Mouse (Mus musculus) limb, embryonic 13.5 days (tissue): ENCODE measurements around the gene Them4. TPM values are rescaled to one million over a fixed set of nuclear protein-coding genes. Genes with fewer than 3 reads are reported as not detected.

Source experiments
- ATAC-seq: fragments of 200-750 bp; cut with Nextera tagmentation; 2 replicates; pipeline ENCODE4 v1.8.0; 2017; ENCODE audit warnings: low read depth, moderate number of reproducible peaks, moderate TSS enrichment; ENCODE audit not compliant: low FRiP score
- H3K27ac ChIP-seq: fragments of 300-500 bp; sonication (generic); 2 replicates; pipeline ENCODE4 v1.5.1; 2015; ENCODE audit warnings: inconsistent platforms, mild to moderate bottlenecking, moderate library complexity
- H3K27me3 ChIP-seq: fragments of 300-500 bp; sonication (generic); 2 replicates; pipeline ENCODE4 v1.6.1; 2015; ENCODE audit warnings: mild to moderate bottlenecking, inconsistent platforms
- H3K36me3 ChIP-seq: fragments of 300-500 bp; sonication (generic); 2 replicates; pipeline ENCODE4 v1.6.1; 2015; ENCODE audit warnings: inconsistent platforms, mild to moderate bottlenecking, moderate library complexity
- H3K4me1 ChIP-seq: fragments of 300-500 bp; sonication (generic); 2 replicates; pipeline ENCODE4 v1.6.1; 2015; ENCODE audit warnings: inconsistent platforms
- H3K4me2 ChIP-seq: fragments of 300-500 bp; sonication (generic); replicated peaks from 2 replicates; pipeline ENCODE4 v1.6.1; 2015; ENCODE audit warnings: inconsistent platforms, mild to moderate bottlenecking, moderate library complexity
- H3K4me3 ChIP-seq: fragments of 300-500 bp; sonication (generic); 2 replicates; pipeline ENCODE4 v1.5.1; 2015; ENCODE audit warnings: moderate library complexity, mild to moderate bottlenecking, inconsistent platforms
- H3K9ac ChIP-seq: fragments of 300-500 bp; sonication (generic); 2 replicates; pipeline ENCODE4 v1.6.1; 2015; ENCODE audit warnings: mild to moderate bottlenecking, inconsistent platforms
- H3K9me3 ChIP-seq: fragments of 300-500 bp; sonication (generic); 2 replicates; pipeline ENCODE4 v1.6.1; 2016; ENCODE audit warnings: inconsistent platforms
- WGBS: fragments of 180-500 bp; shearing (Covaris S2); methylation state at CpG from one replicate; pipeline ENCODE4 v1.1.7; 2015; 5-methylcytosine and 5-hydroxymethylcytosine counted together
- polyA plus RNA-seq: library from polyadenylated mRNA; unstranded; fragments of >200 nt; fragmentation: Nextera tagmentation; extraction: Ambion mirVana; gene quantifications from 2 replicates; pipeline ENCODE4 v1.2.1, GENCODE M21; 2015

Them4 gene
- polyA plus RNA-seq, 1 experiment from 2014 or later, result 11.2 TPM

DNA sequence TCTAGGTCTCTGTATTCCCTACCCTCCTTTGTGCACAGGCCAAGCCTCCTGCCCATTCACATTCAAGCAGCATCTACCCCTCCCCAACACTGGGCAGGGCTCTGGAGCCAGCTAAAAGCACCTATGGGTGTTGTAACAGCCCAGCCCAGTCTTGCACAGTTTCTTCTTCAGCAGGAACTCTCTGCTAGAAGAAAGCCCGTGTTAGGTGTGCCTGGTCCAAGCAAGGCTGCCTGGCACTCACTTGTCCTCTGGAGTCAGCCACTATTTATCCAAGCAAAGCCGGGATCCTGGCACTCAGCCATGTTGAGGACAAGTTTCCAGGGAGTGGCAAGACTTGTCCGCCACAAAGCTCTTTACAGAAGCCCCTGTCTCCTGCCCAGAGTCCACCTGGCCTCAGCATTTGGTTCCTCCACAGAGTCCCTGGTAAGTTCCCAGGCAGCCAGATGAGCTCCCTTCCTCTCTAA is 32.1 kb downstream of the Them4 start, which contains the start of gene Them5:
Gene Them5 (plus strand): TSS at position 141 of the 464 bp plus-strand sequence.
- H3K36me3 ChIP-seq, result no peaks in the 10 kb centered on the region
- H3K4me3 ChIP-seq, result no peak within 1 kb of the TSS
- ATAC-seq, result no peak
- WGBS, result 47% methylated on average over 3 of the region's 3 CpGs
- H3K9ac ChIP-seq, result no peak within 1 kb of the TSS
- no peaks in the 10 kb centered on the region for H3K27me3 ChIP-seq
- no peak within 1 kb of the TSS for H3K27ac ChIP-seq
- H3K4me2 ChIP-seq, result no peak within 1 kb of the TSS
- no peaks in the 10 kb centered on the region for H3K4me1 ChIP-seq
- H3K9me3 ChIP-seq, result no peaks in the 10 kb centered on the region

DNA sequence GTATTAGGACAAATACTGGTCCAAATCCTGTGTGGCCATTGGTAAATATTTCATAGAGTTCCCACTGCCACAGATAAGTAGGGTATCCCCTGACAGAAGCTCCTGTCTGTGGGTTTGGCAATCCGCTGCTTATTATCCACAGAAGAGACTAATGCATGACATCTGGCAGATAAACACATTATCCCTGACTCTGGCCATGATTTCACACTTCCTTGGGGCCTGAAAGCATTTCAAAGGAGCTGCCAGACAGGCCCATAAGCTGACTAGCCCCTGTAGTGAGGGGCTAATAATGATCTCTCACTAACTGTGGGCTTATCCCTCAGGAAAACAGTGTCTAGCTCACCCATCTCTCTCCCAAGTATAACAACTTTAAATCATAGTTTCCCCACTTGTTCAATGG is 32.7 kb downstream of the Them4 start:
- WGBS, result 50% methylated on average over 1 of the region's 1 CpGs
- no peaks in the 10 kb centered on the region for H3K27me3 ChIP-seq
- H3K4me3 ChIP-seq, result no peak overlapping the region

DNA sequence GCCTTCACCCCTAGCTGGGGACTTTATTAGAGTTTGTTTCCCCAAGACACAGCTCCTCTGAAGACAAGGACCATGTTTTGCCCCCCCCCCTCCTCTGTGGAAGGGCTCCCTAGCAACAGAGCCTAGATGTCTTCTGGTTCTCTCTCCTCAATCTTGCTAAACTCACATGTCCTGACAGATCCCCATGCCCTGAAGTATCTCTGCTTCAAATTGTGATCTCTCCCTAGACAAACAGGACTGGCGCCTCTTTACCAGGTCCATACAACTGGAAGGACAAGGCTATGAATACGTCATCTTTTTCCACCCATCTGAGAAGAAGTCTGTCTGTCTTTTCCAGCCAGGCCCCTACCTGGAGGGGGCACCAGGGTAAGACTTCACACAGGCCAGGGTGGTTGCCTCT is 34.3 kb downstream of the Them4 start:
- no peak overlapping the region for H3K27ac ChIP-seq
- 92% methylated on average over 2 of the region's 2 CpGs for WGBS

More for the DNA sequence above, 32.7 kb downstream of the Them4 start:
- no peak for ATAC-seq
- Histone ChIP-seq H3K36me3 (no peaks in the 10 kb centered on the region), H3K27ac (no peak overlapping the region), H3K9me3 (no peaks in the 10 kb centered on the region), H3K4me2 (no peak overlapping the region), H3K4me1 (no peaks in the 10 kb centered on the region), H3K9ac (no peak overlapping the region)

DNA sequence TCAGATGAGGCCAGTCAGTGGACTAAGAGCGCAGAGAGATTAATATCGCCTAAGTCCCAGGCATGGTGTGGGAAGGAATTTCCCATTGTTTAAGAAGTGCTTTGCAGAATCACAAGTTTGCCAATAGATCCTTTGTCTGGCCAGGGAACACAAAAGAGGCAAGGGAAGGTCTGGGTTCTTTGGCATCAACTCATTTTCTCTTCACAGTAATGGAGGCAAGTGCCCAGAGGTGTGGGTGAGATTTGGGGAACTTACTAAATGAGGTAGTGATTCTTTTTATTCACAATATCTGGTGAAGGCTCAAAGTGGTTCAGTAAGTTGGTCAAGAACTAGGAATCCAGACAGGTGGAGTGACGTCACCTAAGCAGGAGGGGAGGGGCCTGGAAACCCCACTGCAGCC is 35.0 kb downstream of the Them4 start:
- Histone ChIP-seq H3K36me3 (no peaks in the 10 kb centered on the region), H3K4me3 (no peak overlapping the region), H3K27ac (no peak overlapping the region), H3K4me1 (no peaks in the 10 kb centered on the region), H3K4me2 (no peak overlapping the region), H3K9ac (no peak overlapping the region), H3K9me3 (no peaks in the 10 kb centered on the region), H3K27me3 (no peaks in the 10 kb centered on the region)
- 81% methylated on average over 3 of the region's 3 CpGs for whole genome bisulfite sequencing
- ATAC-seq, result no peak

More for the DNA sequence above, 34.3 kb downstream of the Them4 start:
- Histone ChIP-seq H3K27me3 (no peaks in the 10 kb centered on the region), H3K4me2 (no peak overlapping the region), H3K4me1 (no peaks in the 10 kb centered on the region), H3K4me3 (no peak overlapping the region), H3K9ac (no peak overlapping the region), H3K36me3 (no peaks in the 10 kb centered on the region), H3K9me3 (no peaks in the 10 kb centered on the region)
- ATAC-seq, result no peak

DNA sequence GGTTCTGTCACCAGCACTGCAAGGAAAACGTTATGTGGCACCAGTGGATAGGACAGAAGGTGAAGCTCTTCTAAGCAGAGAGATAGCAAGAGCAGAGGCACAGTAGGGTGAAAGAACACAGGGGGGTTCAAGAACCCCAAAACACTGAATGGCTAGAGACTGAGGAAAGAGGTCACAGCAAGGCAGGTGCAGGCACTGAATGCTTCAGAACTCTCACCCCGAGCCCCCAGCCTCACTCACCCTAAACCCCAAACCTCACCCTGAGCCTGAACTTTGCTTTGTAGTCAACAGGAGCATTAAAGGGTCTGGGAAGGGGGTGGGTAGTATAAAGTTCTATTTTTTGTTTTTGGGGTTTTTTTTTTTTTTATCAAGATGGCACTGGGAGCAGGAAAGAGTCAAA is 38.3 kb downstream of the Them4 start:
- Histone ChIP-seq H3K36me3 (no peaks in the 10 kb centered on the region), H3K4me3 (no peak overlapping the region), H3K4me2 (no peak overlapping the region), H3K27me3 (no peaks in the 10 kb centered on the region), H3K4me1 (no peaks in the 10 kb centered on the region), H3K9ac (no peak overlapping the region), H3K9me3 (0 out of 2 replicates have a peak, but pooled peaks cover 3% of the 10 kb centered on the region), H3K27ac (no peak overlapping the region)
- no peak for ATAC-seq
- WGBS, result 84% methylated on average over 2 of the region's 2 CpGs

DNA sequence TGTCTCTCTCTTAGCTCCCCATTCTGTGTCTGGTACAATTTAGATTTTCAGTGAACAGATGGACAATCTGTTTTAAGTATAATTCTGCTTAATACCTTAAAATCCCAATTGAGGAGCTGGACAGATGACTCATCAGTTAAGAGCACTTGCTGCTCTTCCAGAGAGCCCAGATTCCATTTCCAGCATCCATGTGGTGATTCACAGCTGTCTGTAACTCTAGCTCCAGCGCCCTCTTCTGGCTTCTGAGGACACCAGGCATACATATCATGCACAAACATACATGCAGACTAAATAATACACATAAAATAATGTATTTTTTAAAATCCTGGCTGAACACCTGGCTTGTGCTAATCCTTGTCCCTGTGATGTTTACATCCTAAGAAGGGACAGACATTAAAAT is 50.9 kb downstream of the Them4 start:
- no peak for ATAC-seq
- Histone ChIP-seq H3K27me3 (peaks cover 37% of the 10 kb centered on the region), H3K27ac (no peak overlapping the region), H3K9me3 (peaks cover 5% of the 10 kb centered on the region; the same call in 1 of the 2 replicates), H3K4me3 (no peak overlapping the region), H3K9ac (no peak overlapping the region), H3K4me1 (peaks cover 9% of the 10 kb centered on the region; the same call in 1 of the 2 replicates), H3K4me2 (no peak overlapping the region), H3K36me3 (no peaks in the 10 kb centered on the region)
- WGBS, result 0% methylated on average over 1 of the region's 1 CpGs

DNA sequence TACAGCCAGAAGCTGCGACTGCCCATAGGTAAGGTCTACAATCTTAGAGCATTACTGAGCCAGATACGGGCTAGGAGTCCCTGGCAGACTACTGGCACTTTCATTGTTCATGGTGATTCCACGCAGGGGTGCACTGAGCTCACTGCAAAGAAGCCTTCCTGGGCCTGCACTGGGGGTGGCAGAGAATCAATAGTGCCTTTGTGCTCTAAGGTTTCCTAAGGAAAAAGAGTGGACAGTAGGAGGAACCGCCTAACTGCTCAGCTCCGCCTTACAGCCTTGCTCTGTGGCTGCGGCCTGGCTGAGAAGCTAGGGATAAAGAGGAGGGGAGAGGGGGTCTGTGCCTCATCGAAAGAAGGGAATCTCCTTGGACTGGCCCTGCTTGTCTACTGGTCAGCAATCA is 52.2 kb downstream of the Them4 start, which contains the start of gene C2cd4d:
Gene C2cd4d (plus strand): TSS at position 301 of the 400 bp plus-strand sequence.
- Histone ChIP-seq H3K27me3 (peaks cover 44% of the 10 kb centered on the region), H3K9me3 (no peaks in the 10 kb centered on the region), H3K9ac (peak within 1 kb of the TSS; percentile 88), H3K4me1 (peaks cover 9% of the 10 kb centered on the region; the same call in 1 of the 2 replicates), H3K4me2 (peak within 1 kb of the TSS; percentile 88), H3K36me3 (no peaks in the 10 kb centered on the region), H3K27ac (no peak within 1 kb of the TSS), H3K4me3 (peak within 1 kb of the TSS; percentile 69)
- 60% methylated on average over 7 of the region's 7 CpGs for WGBS
- ATAC-seq, result no peak

DNA sequence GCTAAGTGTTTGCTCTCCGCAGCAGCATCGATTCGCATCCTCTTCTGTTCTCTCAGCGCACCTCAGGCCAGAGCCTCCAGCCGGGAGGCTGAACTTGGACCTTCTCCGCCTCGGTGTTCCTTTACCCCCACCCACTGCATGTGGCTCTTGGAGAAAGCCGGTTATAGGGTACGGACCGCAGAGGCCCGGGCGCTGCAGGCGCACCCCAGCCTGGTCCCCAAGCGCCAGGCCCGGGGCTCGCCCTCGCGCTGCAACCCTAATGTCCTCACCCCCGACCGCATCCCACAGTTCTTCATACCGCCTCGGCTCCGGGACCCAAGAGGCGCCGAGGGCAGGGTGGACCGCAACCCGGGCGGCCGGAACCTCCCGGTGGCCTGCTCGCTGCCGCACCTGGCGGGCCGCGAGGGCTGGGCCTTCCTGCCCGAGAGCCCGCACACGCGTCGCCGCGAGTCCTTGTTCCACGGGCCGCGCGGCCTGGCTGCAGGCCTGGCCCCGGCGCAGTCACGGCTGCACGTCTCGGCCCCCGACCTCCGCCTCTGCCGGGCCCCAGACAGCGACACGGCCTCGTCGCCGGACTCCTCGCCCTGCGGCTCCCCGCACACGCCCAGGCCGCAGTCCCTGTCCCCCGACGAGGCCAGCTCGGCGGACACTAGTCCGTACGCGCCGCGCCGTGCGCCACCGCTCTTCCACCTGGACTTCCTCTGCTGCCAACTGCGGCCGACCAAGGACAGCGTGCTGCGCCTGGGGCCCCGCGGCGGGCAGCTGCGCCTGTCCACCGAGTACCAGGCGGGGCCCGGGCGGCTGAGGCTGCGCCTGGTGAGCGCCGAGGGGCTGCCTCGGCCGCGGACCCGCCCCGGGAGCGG is 53.6 kb downstream of the Them4 start:
- peaks cover 44% of the 10 kb centered on the region for H3K27me3 ChIP-seq
- H3K4me2 ChIP-seq, result peak overlapping the region; percentile 88
- peak; percentile 49 for ATAC-seq
- peaks cover 9% of the 10 kb centered on the region; the same call in 1 of the 2 replicates for H3K4me1 ChIP-seq
- H3K9ac ChIP-seq, result peak overlapping the region; percentile 88
- WGBS, result 4% methylated on average over 93 of the region's 97 CpGs
- H3K9me3 ChIP-seq, result no peaks in the 10 kb centered on the region
- H3K27ac ChIP-seq, result no peak overlapping the region
- no peaks in the 10 kb centered on the region for H3K36me3 ChIP-seq
- H3K4me3 ChIP-seq, result peak overlapping the region; percentile 69

DNA sequence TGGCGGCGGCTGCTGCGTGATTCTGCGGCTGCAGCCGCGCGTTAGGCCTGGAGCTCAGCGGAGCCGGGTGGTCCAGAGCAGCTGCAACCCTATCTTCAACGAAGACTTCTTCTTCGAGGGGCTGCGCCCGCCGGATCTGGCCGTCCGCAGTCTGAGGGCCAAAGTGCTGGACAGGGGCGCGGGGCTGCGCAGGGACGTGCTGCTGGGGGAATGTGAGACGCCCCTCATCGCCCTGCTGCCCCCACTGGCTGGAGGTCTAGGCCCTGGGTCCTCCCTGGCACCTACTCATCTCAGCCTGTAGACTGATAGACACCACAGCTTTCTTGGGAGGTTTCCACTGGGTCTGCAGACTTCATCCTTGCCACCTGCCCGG is 54.3 kb downstream of the Them4 start:
- Histone ChIP-seq H3K4me3 (peak overlapping the region; percentile 69), H3K27ac (no peak overlapping the region), H3K9me3 (no peaks in the 10 kb centered on the region), H3K27me3 (peaks cover 44% of the 10 kb centered on the region), H3K36me3 (no peaks in the 10 kb centered on the region), H3K9ac (peak overlapping the region; percentile 88), H3K4me1 (peaks cover 9% of the 10 kb centered on the region; the same call in 1 of the 2 replicates), H3K4me2 (peak overlapping the region; percentile 88)
- 4% methylated on average over 23 of the region's 23 CpGs for WGBS
- ATAC-seq, result peak; percentile 55

DNA sequence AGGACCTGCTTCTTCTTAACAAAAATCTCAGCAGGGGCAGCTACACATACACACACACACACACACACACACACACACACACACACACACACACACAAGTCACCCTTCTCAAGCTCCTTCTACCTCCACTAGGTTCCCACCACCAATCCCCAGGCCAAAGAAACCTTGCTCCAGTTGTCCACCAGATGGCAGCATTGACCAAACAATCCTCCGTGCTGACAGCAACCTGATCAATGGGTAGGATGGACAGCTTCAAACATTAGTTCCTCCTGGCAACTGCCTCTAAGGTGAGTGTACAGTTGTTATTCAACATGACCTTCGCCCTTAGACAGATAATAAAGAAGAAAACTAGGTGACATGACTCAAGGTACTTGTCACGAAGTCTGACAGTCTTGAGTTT is 56.9 kb downstream of the Them4 start:
- Histone ChIP-seq H3K4me3 (no peak overlapping the region), H3K9me3 (no peaks in the 10 kb centered on the region), H3K27me3 (peaks cover 43% of the 10 kb centered on the region), H3K9ac (no peak overlapping the region), H3K4me1 (peaks cover 14% of the 10 kb centered on the region), H3K4me2 (no peak overlapping the region), H3K27ac (no peak overlapping the region), H3K36me3 (no peaks in the 10 kb centered on the region)
- 24% methylated on average over 3 of the region's 3 CpGs for WGBS
- peak; percentile 39; the same call in 1 of the 2 replicates for ATAC-seq

DNA sequence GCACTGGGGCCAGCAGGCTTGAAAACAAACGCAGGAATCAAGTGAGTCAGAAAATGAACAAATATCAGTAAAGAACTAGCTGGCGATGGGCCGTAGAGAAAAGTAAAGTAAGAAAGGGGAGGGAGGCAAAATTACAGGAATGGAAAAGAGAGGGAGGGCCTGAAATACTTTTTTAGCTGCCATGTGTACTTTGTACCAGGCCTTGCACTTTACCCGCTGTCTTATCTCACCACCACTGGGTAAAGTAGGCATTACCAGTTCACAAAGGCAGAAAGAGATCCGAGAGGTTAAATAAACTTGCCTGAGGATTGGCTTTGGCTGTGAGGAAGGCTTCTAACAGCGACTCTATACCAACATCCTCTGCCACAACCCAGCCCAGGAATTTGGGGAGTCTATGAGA is 57.6 kb downstream of the Them4 start:
- no peak overlapping the region for H3K4me2 ChIP-seq
- peaks cover 36% of the 10 kb centered on the region for H3K27me3 ChIP-seq
- peaks cover 18% of the 10 kb centered on the region for H3K4me1 ChIP-seq
- no peaks in the 10 kb centered on the region for H3K9me3 ChIP-seq
- no peak for ATAC-seq
- H3K4me3 ChIP-seq, result no peak overlapping the region
- H3K9ac ChIP-seq, result no peak overlapping the region
- 83% methylated on average over 6 of the region's 6 CpGs for whole genome bisulfite sequencing
- H3K36me3 ChIP-seq, result no peaks in the 10 kb centered on the region
- H3K27ac ChIP-seq, result no peak overlapping the region

DNA sequence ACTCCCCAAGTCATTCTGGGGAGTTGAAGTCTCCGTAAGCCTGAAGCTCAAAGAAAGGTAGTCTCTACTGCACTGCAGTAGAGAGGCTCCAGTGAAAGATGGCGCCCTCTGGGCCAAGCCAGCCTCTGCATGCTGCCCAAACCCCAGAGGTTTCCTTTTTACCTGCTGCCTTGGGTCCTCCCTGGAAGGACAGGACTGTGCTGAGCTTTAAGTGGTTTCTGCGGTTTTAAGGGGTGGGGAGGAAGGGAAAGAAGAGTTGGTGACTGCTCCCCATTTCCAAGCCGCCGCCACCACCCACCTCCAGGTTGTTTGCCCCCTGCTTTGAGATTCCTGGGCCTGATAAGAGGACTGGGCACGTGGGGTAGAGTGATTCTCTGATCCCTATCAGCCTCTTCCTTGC is 58.7 kb downstream of the Them4 start:
- Histone ChIP-seq H3K36me3 (no peaks in the 10 kb centered on the region), H3K27ac (no peak overlapping the region), H3K27me3 (peaks cover 27% of the 10 kb centered on the region), H3K4me1 (peaks cover 23% of the 10 kb centered on the region), H3K9me3 (no peaks in the 10 kb centered on the region), H3K4me2 (no peak overlapping the region), H3K4me3 (no peak overlapping the region), H3K9ac (no peak overlapping the region)
- WGBS, result 59% methylated on average over 6 of the region's 6 CpGs
- no peak for ATAC-seq
